Mouse (Mus musculus) myocyte (in vitro differentiated cells): Measurements from ENCODE around the gene Ccdc33. TPM values are rescaled to one million over a fixed set of nuclear protein-coding genes. Genes with fewer than 3 reads are reported as not detected.

Source experiments
- H3K27me3 ChIP-seq: one replicate; pipeline ENCODE4 v1.6.1; 2011; ENCODE audit not compliant: control insufficient read depth, insufficient read depth, insufficient read length
- H3K36me3 ChIP-seq: one replicate; pipeline ENCODE4 v1.6.1; 2011; ENCODE audit not compliant: control insufficient read depth, insufficient read depth
- H3K4me2 ChIP-seq: one replicate; pipeline ENCODE4 v1.6.1; 2011; ENCODE audit warnings: low read depth, control low read depth
- H3K4me3 ChIP-seq: one replicate; pipeline ENCODE4 v1.5.1; 2011; ENCODE audit warnings: mild to moderate bottlenecking, control low read depth, moderate library complexity
- H3K79me2 ChIP-seq: one replicate; pipeline ENCODE4 v1.6.1; 2011; ENCODE audit not compliant: control insufficient read depth, insufficient read depth
- H3ac ChIP-seq: one replicate; pipeline ENCODE4 v1.6.1; 2011; ENCODE audit not compliant: control insufficient read depth, insufficient read length
- CEBPB ChIP-seq: IDR thresholded peaks from 2 replicates; pipeline ENCODE4 v1.6.1; 2011; ENCODE audit warnings: mild to moderate bottlenecking, moderate library complexity; ENCODE audit not compliant: poor library complexity, insufficient read depth, severe bottlenecking
- E2F4 ChIP-seq: IDR thresholded peaks from one replicate; pipeline ENCODE4 v1.6.1; 2011; ENCODE audit warnings: mild to moderate bottlenecking, control low read depth, moderate library complexity; ENCODE audit not compliant: insufficient read depth
- MAX ChIP-seq: IDR thresholded peaks from one replicate; pipeline ENCODE4 v1.6.1; 2011; ENCODE audit warnings: low read depth, mild to moderate bottlenecking, control low read depth
- MYOD1 ChIP-seq, 3 experiments: IDR thresholded peaks; one replicate each; pipeline ENCODE4 v1.6.1; 2011; ENCODE audit warnings: control low read depth in 2 of 3, low read depth in 2 of 3, mild to moderate bottlenecking in 2 of 3, moderate library complexity in 1 of 3; ENCODE audit not compliant: insufficient read length in 2 of 3, control insufficient read depth in 1 of 3
- MYOG ChIP-seq, 3 experiments: IDR thresholded peaks; one replicate each; pipeline ENCODE4 v1.6.1; 2011; ENCODE audit warnings: control low read depth in 2 of 3, low read depth in 2 of 3, mild to moderate bottlenecking in 2 of 3; ENCODE audit not compliant: insufficient read length in 2 of 3, control insufficient read depth in 1 of 3, insufficient read depth in 1 of 3
- POLR2A ChIP-seq: IDR thresholded peaks from one replicate; pipeline ENCODE4 v1.6.1; 2011; ENCODE audit warnings: low read depth, mild to moderate bottlenecking, control low read depth, moderate library complexity; ENCODE audit not compliant: insufficient read length
- POLR2AphosphoS2 ChIP-seq: IDR thresholded peaks from one replicate; pipeline ENCODE4 v1.6.1; 2011; ENCODE audit warnings: low read depth, control low read depth; ENCODE audit not compliant: insufficient read length
- REST ChIP-seq: IDR thresholded peaks from one replicate; pipeline ENCODE4 v1.6.1; 2011; ENCODE audit warnings: mild to moderate bottlenecking, control low read depth, moderate library complexity; ENCODE audit not compliant: insufficient read depth, insufficient read length
- SRF ChIP-seq: IDR thresholded peaks from one replicate; pipeline ENCODE4 v1.6.1; 2011; ENCODE audit warnings: low read depth; ENCODE audit not compliant: control insufficient read depth, insufficient read length
- TCF12 ChIP-seq: IDR thresholded peaks from one replicate; pipeline ENCODE4 v1.6.1; 2011; ENCODE audit warnings: mild to moderate bottlenecking, control low read depth; ENCODE audit not compliant: poor library complexity, insufficient read depth, severe bottlenecking
- TCF3 ChIP-seq: IDR thresholded peaks from one replicate; pipeline ENCODE4 v1.6.1; 2011; ENCODE audit warnings: low read depth, control low read depth; ENCODE audit not compliant: insufficient read length
- USF1 ChIP-seq: IDR thresholded peaks from one replicate; pipeline ENCODE4 v1.6.1; 2011; ENCODE audit warnings: low read depth, mild to moderate bottlenecking, control low read depth, moderate library complexity
- polyA plus RNA-seq: library from polyadenylated mRNA; unstranded; fragments of >200 nt; fragmentation: generic; extraction: Trizol; gene quantifications from one replicate; pipeline ENCODE4 v1.2.1, GENCODE M21; 2012; ENCODE audit warnings: missing spikeins

Gene Ccdc33
- polyA plus RNA-seq, 1 experiment: not detected

GRCm38 (mm10) chr9:58005753-58006461 lies 112.7 kb downstream of the Ccdc33 start, which contains the start of gene Cyp11a1:
Gene Cyp11a1 (plus strand): TSS chr9:58006411.
- Histone ChIP-seq H3K4me3 (no peak within 1 kb of the TSS), H3K27me3 (no peaks in the 10 kb centered on the region), H3K4me2 (no peak within 1 kb of the TSS), H3K36me3 (no peaks in the 10 kb centered on the region), H3ac (no peak within 1 kb of the TSS), H3K79me2 (no peaks in the 10 kb centered on the region)
- TF ChIP-seq SRF: no peak
- no peak for TF ChIP-seq MYOD1 (IDR thresholded peaks at IDR 0.05; ENCODE audit: control insufficient read depth in 1 of 3, insufficient read length in 2 of 3, low read depth in 2 of 3)
- no peak for TF ChIP-seq REST
- no peak for TF ChIP-seq TCF3
- no peak for TF ChIP-seq USF1
- no peak for TF ChIP-seq CEBPB
- TF ChIP-seq POLR2AphosphoS2: no peak
- no peak for TF ChIP-seq E2F4
- no peak for TF ChIP-seq TCF12
- no peak for TF ChIP-seq MAX
- TF ChIP-seq POLR2A: no peak
- TF ChIP-seq MYOG (IDR thresholded peaks at IDR 0.05; ENCODE audit: control insufficient read depth in 1 of 3, insufficient read depth in 1 of 3, insufficient read length in 2 of 3, low read depth in 2 of 3): no peak

- H3ac ChIP-seq: no peak overlapping the region
- no peaks in the 10 kb centered on the region for H3K36me3 ChIP-seq
- H3K79me2 ChIP-seq: no peaks in the 10 kb centered on the region
- H3K4me3 ChIP-seq: no peak overlapping the region
- H3K27me3 ChIP-seq: peaks cover 8% of the 10 kb centered on the region
- no peak overlapping the region for H3K4me2 ChIP-seq
- no peak for TF ChIP-seq MYOD1 (IDR thresholded peaks at IDR 0.05; ENCODE audit: control insufficient read depth in 1 of 3, insufficient read length in 2 of 3, low read depth in 2 of 3)
- TF ChIP-seq CEBPB: no peak
- TF ChIP-seq MAX: no peak
- no peak for TF ChIP-seq TCF3
- TF ChIP-seq TCF12: no peak
- TF ChIP-seq POLR2AphosphoS2: no peak
These were observed 115.4 kb downstream of the Ccdc33 start for GRCm38 (mm10) chr9:58003272-58003671.

- TF ChIP-seq MYOD1 (IDR thresholded peaks at IDR 0.05; ENCODE audit: control insufficient read depth in 1 of 3, insufficient read length in 2 of 3, low read depth in 2 of 3) (no peak), SRF (no peak), CEBPB (no peak), MAX (no peak), POLR2AphosphoS2 (no peak), USF1 (no peak), POLR2A (no peak), REST (no peak), TCF12 (no peak), TCF3 (no peak)
- Histone ChIP-seq H3K27me3 (peaks cover 8% of the 10 kb centered on the region), H3ac (no peak overlapping the region), H3K4me3 (no peak overlapping the region), H3K36me3 (no peaks in the 10 kb centered on the region), H3K79me2 (no peaks in the 10 kb centered on the region), H3K4me2 (no peak overlapping the region)
These were observed 118.9 kb downstream of the Ccdc33 start for GRCm38 (mm10) chr9:57999676-58000075.

GRCm38 (mm10) chr9:57998685-57999084 lies 119.9 kb downstream of the Ccdc33 start:
- Histone ChIP-seq H3K4me2 (no peak overlapping the region), H3K4me3 (no peak overlapping the region), H3ac (no peak overlapping the region), H3K79me2 (no peaks in the 10 kb centered on the region), H3K27me3 (peaks cover 8% of the 10 kb centered on the region), H3K36me3 (no peaks in the 10 kb centered on the region)
- no peak for TF ChIP-seq TCF3
- TF ChIP-seq TCF12: no peak
- TF ChIP-seq POLR2A: no peak
- no peak for TF ChIP-seq POLR2AphosphoS2
- no peak for TF ChIP-seq USF1
- no peak for TF ChIP-seq SRF
- TF ChIP-seq MYOD1 (IDR thresholded peaks at IDR 0.05; ENCODE audit: control insufficient read depth in 1 of 3, insufficient read length in 2 of 3, low read depth in 2 of 3): no peak
- no peak for TF ChIP-seq MYOG (IDR thresholded peaks at IDR 0.05; ENCODE audit: control insufficient read depth in 1 of 3, insufficient read depth in 1 of 3, insufficient read length in 2 of 3, low read depth in 2 of 3)
- TF ChIP-seq CEBPB: no peak
- no peak for TF ChIP-seq E2F4
- no peak for TF ChIP-seq REST
- no peak for TF ChIP-seq MAX
